Mouse (Mus musculus): ENCODE data around the gene Itpripl2. TPM values are rescaled to one million over a fixed set of nuclear protein-coding genes. Genes with fewer than 3 reads are reported as not detected.

The Itpripl2 gene
- total RNA-seq (2021) = 1 to 10 TPM; 2.7 to 3.4 TPM

- peak; percentile 15 to 23 for DNase-seq (ENCODE audit: low spot score in 2 of 2)
- intact Hi-C loops (cut with DNase I) = no loop called here
These were observed at the start of gene Itpripl2 for GRCm38 (mm10) chr7:118491431-118492147. Gene Itpripl2, minus strand, starts transcription at chr7:118491975.

DNA sequence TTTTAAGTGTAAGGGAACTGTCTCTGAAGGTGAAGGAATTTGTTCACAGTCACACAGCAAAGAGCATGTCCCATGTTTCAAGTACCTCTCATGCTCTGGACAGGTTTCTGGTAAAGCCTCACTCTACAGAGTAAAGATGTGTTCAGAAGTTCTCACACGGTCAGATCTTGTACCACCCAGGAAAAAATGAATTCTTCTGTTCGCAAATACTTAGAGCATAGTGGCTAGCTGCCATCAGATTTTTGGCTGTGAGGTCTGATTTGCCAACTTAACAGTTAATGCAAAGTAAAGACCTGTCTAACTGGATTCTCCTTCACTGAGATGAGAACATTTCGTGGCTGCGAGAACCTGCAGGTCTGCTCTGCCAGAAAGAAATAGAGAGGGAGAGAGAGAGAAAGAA, 43.3 kb upstream of the Itpripl2 start:
- DNase-seq (ENCODE audit: low spot score in 2 of 2) = no peak
- intact Hi-C loops (cut with DNase I) = no loop called here

- intact Hi-C loops (cut with DNase I) = no loop called here
- DNase-seq (ENCODE audit: low spot score in 2 of 2) = no peak
These were observed 42.6 kb upstream of the Itpripl2 start for GRCm38 (mm10) chr7:118534326-118534725.

DNA sequence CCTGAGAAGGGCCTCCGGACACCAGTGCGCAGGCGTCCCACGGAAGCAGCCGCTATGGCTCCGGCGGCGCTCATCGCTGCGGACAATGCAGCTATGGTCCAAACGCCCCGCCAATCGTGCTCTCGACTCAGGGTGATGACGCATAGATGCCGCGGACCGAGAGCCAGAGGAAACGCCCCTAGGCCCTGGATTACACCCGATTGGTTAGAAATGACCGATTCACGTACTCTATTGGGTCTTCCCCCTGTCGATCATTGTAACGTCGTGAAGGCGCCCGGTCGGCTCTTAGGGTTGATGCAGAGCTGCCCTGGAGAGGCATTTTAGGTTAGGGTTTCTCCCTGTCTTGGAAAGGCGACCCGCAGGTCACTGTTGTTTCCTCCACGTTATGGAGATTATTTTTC, 41.4 kb upstream of the Itpripl2 start, which contains the start of gene Coq7:
Gene Coq7 (minus strand): TSS at position 179 of the 401 bp plus-strand sequence.
- DNase-seq (ENCODE audit: low spot score in 2 of 2) = peak; percentile 93 to 96
- intact Hi-C loops (cut with DNase I) = no loop called here

- peak; percentile 95 to 97 for DNase-seq (ENCODE audit: low spot score in 2 of 2)
- intact Hi-C loops (cut with DNase I) = no loop called here
These were observed 40.9 kb upstream of the Itpripl2 start for GRCm38 (mm10) chr7:118532519-118533177.

DNA sequence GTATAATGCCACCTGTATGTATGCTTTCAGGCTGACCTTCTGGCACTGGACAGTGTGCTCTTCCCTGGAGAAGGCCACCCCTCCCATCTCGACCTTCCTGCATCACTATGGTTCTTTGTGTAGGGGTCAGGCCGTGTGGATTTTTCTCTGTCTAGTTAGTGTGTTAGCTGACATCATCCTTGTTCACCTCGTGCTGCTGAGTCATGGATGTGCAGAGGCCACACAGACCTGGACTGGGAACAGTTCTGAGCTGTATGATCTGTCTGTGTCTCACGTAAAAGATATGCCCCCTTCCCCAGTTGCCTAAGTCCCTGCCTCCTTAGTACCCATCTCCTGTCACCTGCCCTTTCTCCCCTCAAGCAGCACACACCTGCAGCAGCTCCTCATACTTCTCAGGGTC, 35.2 kb upstream of the Itpripl2 start:
- intact Hi-C loops (cut with DNase I) = no loop called here
- no peak for DNase-seq (ENCODE audit: low spot score in 2 of 2)

- DNase-seq (ENCODE audit: low spot score in 2 of 2) = no peak
- intact Hi-C loops (cut with DNase I) = no loop called here
These were observed 30.3 kb upstream of the Itpripl2 start for GRCm38 (mm10) chr7:118522077-118522476.

GRCm38 (mm10) chr7:118519661-118520060, 27.9 kb upstream of the Itpripl2 start:
- DNase-seq (ENCODE audit: low spot score in 2 of 2) = no peak
- intact Hi-C loops (cut with DNase I) = no loop called here

DNA sequence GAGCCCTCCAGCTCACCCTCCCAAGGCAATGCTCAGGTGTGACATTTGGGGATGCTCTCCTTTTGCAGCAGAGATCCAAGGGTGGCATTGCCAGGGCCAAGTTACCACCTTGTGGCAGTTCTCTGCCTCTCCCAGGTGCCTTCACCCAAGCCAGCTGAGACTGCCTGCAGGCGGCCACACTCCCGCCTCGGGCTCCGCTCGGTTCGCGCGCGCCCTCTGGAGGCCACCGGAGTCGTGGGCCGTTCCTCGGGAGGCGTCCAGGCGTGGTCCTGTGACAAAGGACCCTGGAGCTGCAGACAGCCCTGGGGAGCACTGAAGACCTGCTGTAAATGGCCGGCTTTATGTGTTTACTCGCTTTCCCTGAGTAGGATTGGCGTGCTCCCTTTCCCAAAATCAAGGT, 26.9 kb upstream of the Itpripl2 start:
- peak; percentile 62 to 67 for DNase-seq (ENCODE audit: low spot score in 2 of 2)
- intact Hi-C loops (cut with DNase I) = loop anchor here (1.0 kb wide), 2 partner anchors 70 to 214 kb away; partner anchors contain the start of gene Syt17

DNA sequence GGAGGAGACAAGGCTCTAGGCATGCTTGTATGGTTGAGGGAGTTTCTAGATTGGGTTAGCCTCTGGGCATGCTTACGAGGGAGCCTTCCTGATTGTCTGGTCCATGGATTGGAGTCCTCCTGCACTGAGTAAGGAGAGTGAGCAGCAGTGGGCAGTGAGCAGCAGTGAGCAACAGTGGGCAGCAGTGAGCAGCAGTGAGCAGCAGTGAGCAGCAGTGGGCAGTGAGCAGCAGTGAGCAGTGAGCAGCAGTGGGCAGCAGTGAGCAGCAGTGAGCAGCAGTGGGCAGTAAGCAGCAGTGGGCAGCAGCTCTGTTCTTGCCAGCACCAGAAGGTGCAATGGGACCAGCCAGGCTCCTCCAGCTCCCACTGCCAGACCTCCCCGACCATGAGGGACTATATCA, 26.0 kb upstream of the Itpripl2 start:
- intact Hi-C loops (cut with DNase I) = loop anchor here (1.0 kb wide), 2 partner anchors 70 to 214 kb away; partner anchors contain the start of gene Syt17

DNA sequence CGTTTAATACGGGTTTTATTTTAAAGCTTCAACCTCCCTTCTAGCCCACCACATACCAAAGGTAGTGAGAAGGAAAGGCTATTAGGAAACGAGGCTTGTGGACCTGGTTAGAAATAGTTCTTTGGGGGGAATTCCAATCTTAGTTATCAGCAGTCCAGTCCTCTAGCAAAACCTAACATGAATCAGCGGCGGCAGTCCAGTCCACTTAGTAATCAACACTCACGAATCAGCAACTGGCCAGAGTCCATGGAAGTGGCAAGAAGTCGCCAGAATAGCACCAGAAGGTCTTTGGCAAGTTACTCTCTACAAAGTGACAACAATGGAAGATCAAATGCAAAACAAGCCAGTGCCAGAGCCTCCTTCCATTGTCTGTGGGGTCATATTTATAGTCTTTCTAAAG, 16.8 kb upstream of the Itpripl2 start:
- no peak for DNase-seq (ENCODE audit: low spot score in 2 of 2)
- intact Hi-C loops (cut with DNase I) = no loop called here

More for the DNA sequence above, 26.0 kb upstream of the Itpripl2 start:
- no peak for DNase-seq (ENCODE audit: low spot score in 2 of 2)

- DNase-seq (ENCODE audit: low spot score in 2 of 2) = no peak
- intact Hi-C loops (cut with DNase I) = no loop called here
These were observed 12.1 kb upstream of the Itpripl2 start for GRCm38 (mm10) chr7:118503844-118504243.

DNA sequence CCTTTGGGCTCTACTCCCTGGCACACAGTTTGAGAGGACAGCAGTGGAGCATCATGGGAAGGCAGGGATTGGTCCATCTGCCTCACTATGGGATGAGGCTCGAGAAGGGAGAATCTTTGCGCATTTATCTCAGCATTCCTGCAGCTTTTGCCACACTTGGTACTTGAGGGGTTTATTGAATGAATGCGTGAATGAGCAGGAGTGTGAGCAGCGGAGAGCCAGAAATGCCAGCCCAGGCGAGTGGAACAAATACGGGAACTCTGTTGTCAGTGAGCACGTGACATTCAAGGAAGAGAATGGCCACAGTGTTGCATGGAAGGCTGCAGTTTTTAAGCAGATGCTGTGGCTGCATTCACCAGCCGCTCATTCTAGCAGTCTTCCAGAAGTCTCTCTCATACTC, 10.6 kb upstream of the Itpripl2 start:
- intact Hi-C loops (cut with DNase I) = no loop called here
- no peak for DNase-seq (ENCODE audit: low spot score in 2 of 2)

GRCm38 (mm10) chr7:118499784-118500435, 8.1 kb upstream of the Itpripl2 start:
- DNase-seq (ENCODE audit: low spot score in 2 of 2) = no peak
- intact Hi-C loops (cut with DNase I) = no loop called here

DNA sequence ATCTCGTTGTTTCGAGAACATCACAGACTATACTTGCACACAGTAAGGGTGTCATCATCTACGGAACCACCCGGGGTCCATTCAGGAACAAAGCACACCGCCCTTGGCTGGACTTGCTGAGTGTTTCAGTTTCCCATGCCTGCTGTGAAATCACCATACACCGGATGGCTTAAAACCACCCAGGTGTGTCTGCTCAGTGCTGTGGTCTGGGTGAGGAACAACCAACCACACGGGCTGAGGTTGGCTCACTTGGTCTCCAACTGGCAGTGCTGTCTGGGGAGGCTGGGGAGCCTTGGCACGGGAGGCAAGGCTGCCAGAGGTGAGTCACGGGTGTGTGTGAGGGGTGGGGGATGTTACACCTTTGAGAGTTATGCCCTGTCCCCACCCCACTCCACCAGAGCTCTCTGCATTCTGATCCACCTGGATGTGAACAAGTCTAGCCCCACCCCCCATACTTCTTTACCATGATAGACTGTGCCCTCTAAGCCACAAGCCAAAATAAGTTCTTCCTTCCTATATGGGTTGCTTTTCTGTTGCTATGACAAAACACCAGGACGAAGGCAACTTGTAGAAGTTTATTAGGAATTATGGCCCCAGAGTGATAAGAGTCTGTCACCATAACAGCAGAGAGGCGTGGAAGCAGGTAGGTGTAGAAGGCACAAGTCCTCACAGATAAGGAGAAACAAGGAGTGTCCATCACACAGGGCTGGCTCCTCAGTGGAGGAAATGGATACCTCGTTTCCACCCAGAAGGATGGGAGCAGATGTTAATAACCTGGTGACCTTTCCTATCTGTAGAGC, 7.4 kb upstream of the Itpripl2 start:
- intact Hi-C loops (cut with DNase I) = no loop called here
- DNase-seq (ENCODE audit: low spot score in 2 of 2) = no peak

DNA sequence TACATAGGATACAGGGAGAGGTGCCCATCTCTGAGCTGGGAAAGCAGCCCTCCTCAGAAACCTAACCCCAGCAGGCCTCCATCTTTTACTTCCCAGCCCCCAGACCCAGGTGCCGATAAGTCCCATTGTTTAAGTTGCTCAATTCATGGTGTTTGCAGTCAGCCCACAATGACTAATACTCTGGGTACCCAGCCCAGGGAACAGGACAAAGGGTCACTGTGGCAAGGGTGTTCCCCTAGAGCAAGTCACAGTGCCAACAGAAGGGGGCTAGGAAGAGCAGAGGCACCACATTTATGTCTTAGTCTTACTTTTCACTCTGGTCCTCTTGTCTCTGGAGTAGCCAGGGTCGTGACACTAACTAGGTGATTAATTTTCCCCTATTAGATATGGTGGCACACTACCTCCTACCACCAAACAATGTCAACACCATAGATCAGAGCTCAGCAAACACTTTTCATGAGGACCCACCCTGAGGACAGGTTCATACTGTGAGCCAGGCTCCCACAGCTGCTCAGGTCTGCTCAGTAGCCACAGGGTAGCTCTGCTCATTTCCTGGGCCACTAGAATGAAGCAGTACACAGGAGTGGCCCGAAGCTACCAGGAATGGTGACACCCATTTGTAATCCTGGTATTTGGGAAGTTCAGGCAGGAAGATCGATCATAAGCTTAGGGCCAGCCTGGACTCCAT, 3.3 kb upstream of the Itpripl2 start:
- intact Hi-C loops (cut with DNase I) = no loop called here
- no peak for DNase-seq (ENCODE audit: low spot score in 2 of 2)

DNA sequence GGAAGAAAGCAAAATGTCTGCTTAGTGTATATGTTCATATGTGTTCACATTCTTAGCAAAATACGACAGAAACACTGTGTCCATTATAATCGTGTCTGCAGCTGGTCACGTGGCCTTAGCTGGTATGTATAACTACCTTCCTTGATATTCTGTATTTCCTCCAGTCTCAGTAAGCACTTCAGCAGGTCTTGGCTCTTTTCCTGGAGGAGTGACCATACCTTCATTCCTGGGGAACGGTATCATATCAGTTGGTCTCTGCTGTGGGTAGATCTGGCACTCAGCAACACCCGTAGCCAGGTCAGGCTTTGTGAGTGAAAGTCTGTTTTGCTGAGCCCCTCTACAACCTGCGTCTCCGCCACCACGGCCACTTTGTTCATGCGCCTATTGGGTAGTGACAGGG, 2.1 kb upstream of the Itpripl2 start:
- intact Hi-C loops (cut with DNase I) = no loop called here
- no peak for DNase-seq (ENCODE audit: low spot score in 2 of 2)

DNA sequence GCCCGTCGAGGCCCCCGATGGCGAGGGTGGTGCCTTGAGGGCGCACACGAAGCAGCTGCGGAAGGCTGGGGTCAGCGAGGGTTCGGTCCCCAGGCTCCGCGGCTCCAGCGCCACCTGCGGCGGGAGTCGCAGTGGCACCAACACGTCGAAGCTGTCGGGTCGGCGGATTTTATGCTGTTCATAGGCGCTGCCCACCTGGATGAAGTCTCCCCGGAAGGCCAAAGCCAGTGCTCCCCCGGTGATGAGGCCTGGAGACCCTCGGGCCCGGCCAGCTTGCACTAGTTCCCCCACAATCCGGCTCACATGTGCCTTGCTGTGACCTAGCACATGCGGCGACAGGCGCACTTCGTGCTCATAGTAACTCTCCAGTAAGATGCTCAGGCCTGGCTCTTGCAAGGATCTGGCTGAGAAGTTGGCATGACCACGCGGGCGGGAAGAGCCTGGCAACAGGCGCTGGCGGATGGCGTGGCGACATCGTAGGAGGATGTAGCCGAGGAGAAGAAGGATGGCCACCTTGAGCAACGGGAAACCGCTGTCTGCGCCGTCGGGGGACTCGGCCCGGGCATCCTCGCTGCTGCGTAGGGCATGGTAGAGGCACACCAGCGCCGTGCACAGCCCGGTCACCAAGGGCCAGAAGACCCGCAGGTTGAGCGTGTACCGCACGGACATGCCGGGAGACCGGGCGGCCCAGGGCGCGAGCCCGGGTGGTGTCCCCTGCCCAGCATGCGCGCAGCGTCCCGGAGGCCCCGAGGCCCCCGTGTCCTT, 927 bp downstream of the Itpripl2 start:
- peak in 1 of 2 experiments; percentile 20 for DNase-seq (ENCODE audit: low spot score in 2 of 2)
- intact Hi-C loops (cut with DNase I) = no loop called here

Measured in left cerebral cortex, postnatal 36 days (tissue).